Mouse (Mus musculus): ENCODE data around the gene Mob4.

The Mob4 gene

DNA sequence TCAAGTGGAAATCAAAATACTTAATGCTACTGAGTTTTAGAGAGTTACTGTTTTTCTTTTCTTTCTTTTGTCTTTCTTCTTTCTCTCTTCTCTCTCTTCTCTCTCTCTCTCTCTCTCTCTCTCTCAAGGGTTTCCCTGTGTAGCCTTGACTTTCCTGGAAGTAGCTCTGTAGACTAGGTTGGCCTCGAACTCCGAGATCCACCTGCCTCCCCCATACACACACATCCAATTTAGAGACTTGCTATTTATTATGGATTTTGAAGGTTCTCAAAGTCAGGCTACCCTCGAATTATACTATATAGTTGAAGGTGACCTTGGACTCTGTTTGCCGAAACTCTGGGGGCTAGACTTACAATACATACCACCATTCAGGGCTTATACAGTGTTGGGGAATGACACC, 1.3 kb downstream of the Mob4 start:
- no peak for DNase-seq (ENCODE audit: low read depth)

DNA sequence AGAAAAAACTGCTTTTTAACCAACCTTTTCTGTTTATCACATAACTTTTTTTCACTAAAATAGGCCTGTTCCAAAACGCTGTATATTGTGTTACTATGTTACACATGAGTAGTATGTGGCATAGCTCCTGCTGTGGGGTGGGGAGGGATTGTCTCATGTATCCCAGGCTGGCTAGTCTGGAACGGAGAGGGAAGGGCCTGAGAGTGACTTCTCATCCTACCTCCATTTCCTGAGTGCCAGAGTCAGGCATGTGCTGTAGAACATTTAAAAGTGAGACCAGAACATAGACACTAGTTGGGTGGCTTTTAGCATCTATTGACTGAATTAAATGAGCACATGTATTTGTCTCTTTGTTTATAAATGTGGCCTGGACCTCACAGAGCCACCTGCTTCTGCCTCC, 2.1 kb downstream of the Mob4 start:
- no peak for DNase-seq (ENCODE audit: low read depth)

DNA sequence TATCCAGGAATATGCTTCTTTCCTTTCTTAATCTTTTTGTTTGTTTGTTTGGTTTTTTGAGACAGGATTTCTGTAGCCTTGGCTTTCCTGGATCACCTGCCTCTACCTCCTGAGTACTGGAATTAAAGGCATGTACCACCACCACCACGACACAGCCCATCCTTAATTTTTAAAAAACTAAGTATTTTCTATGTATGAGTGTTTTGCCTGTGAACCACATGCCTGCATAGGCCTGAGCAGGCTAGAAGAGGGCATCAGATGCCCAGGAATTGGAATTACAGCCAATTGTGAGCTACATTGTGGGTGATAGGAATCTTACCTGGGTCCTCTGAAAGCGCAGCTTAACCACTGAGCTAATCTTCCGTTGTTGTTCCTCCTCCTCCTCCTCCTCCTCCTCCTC, 3.3 kb downstream of the Mob4 start:
- no peak for DNase-seq (ENCODE audit: low read depth)

DNA sequence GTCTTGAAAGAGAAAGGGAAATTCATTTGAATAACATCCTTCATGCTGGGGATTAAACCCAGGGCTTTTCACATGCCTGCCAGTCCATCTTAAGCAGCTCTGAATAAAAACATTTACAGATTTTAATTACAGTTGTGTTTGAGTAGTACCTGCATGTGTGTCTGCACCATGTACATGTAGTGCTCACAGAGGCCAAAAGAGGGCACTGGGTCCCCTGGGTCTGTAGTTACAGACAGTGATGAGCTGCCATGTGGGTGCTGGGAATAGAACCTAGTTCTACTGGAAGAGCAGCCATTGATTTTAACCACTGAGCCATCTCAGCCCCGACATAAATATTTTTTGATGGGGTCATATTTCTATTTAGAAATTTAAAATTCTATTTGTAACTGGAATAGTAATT, 4.8 kb downstream of the Mob4 start:
- no peak for DNase-seq (ENCODE audit: low read depth)

DNA sequence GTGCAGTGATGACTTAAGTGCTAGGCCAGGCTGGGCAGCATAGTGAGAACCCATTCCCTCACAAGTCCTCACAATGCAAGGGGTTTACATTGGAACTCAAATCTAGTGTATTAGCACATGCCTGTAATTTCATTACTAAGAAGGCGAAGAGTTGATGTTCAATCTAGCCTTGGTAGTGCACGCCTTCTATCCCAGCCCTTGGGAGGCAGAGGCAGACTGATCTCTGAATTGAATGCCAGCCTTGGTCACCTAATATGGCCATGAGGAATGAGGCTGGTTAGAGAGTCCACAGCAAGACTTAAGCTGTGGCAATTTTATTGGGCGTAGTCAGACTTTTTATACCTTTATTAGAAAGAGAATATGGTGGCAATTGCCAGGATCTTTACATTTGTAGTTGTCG, 13.3 kb downstream of the Mob4 start:
- DNase-seq (ENCODE audit: low read depth): no peak

DNA sequence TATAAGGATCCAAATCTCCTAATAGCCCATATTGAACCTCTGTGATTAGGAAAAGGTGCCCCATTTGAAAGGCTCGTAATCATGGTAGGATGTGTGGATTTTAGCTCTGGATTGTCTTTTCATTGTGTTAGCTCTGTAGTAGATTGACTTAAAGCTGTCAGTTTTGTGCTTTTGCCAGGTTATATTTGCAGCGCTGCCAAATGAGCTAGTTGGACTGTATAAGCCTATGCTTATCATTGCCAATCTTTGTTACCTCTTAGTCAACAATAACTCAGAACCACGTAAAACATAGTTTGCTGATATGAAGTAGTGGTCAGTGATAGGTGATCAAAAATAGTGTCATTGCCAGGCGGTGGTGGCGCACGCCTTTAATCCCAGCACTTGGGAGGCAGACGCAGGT, 14.5 kb downstream of the Mob4 start:
- no peak for DNase-seq (ENCODE audit: low read depth)

DNA sequence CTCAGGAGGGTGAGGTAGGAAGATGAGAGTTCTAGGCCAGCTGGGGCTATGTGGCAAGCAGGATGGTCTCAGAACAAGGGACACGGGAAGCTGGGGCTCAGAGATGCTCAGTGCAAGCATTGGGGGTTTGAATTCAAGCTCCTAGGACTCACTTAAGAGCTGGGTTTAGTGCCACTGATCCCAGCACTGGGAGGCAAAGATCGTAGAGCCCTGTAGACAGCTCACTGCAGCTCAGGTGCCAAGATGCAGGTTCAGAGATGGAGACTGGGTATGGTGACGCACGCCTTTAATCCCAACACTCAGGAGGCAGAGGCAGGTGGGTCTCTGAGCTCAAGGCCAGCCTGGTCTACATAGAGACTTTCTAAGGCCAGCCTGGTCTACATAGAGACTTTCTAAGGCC, 26.3 kb downstream of the Mob4 start:
- DNase-seq (ENCODE audit: low read depth): no peak

DNA sequence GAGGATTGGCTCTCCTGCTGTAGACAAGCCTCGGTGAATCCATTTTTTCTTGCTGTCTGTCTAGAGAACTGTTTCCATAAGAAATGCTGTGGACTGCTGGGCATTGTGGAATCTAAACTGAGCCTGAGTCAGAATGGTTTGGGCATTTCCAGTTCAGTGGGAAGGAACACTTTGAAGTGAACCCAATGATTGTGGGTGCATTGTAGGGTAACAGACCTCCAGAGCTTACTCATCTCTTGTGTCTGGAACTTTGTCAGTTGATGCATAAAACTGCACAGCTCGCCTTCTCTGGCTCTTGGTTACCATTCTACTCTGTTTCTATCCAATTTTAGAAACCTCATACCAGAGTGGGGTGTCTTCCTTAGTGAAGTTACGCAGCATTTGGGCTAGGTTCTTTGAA, 27.2 kb downstream of the Mob4 start:
- DNase-seq (ENCODE audit: low read depth): no peak

DNA sequence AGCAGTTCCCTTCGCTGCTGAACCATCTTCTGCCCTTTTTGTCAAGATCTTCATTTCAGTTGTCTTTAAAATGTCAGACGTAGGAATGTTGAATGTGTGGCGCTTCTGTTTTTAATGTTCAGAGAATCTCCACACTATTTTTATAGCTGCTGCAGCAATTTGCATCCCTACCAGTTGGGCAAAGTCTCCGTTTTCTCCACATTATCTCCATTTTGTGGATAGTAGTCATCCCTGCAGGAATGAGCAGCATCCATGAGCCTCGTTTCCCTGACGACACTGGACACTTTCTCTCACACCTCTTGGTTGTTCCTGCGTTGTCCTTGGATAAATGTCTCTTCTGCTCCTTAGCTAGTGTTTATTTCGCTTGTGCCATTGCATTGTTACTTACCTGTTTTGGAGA, 27.8 kb downstream of the Mob4 start:
- DNase-seq (ENCODE audit: low read depth): no peak

DNA sequence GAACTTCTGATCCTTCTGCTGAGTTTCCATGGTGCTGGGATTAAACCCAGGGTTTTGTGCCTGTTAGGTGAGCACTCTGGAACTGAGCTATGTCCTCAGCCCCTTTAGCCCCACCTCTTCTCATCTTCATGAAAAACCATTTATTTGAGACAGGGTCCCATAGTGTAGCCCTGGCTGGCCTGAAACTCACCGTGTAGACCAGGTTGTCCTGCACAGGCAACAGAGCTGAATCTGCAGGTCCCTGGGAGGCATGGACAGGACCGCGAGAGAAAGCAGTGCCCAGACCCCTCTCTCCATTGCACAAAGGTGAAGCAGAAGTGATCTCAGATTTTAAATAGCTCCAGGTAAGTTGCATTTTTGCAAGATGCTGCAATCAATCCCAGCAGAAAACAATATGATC, 29.2 kb downstream of the Mob4 start:
- no peak for DNase-seq (ENCODE audit: low read depth)

DNA sequence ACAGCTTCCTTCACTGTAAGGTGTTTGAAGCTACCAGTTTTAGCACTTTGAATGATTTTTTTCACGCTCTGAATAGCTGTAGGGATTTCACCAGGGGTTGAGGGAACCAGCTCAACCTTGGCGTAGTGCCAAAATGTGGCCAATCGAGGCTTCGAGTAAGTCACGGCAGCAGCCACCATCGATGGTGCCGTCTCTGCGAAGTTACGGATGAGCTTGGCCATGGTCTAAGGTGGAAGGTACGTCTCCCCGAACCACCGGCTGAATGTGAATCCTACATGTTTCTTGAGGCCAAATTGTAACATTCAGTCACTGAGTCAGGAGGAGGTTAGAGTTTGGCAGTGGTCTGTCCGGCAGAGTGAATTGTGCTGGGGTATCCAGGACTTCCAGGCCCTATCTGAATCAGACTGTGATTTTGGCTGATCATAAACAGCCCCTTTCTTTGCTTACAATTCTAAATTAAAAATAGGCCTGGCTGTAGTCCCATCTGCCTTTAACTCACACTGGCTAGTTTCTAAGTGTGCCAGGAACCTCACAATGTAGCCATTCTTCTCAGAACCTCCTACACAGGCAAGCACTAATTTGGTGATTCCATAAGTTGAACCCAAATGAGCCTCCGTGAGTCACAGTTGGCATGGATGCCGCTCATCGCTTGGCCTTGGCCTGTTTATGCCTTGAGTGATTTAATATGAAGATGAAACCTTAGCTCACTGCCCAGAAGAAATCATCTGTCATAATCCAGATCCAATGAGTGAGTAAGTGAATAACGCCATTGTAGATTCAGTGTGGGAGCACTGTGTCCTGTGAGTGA, 30.0 kb downstream of the Mob4 start:
- no peak for DNase-seq (ENCODE audit: low read depth)

DNA sequence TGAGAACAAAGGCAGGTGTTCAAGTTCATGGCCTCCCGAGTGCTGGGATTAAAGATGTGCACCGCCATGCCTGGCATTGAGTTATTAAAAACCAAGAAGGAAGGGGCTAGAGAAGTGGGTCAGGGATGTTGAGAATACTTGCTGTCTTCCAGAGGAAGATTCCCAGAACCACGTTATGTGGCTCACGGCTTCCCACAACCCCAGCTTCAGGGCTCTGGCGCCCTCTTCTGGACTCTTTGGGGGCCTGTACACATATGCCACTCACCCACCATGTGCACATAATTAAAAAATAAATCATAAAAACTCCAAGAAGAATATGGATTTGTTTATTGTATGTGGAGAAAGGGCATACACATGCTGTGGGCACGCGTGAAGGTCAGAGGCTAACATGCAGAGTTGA, 30.9 kb downstream of the Mob4 start:
- DNase-seq (ENCODE audit: low read depth): peak; percentile 14

DNA sequence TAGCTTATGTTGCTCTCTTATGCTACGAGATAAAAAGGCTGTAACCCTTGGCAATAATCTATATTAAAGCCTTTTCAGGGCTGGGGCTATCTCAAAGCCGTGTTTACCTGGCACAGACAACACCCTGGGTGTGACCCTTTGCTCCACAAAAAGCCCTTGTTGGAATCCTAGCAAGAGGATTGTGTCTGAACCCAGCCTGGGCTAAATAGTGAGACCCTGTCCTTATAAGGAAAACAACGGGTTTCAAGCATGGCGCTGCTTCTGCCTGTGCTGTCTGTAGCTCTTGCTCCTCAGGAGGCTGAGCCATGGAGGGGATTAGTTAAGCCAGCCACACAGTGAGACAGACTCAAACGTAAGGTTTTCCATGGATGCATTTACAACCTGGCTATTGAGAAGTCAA, 31.8 kb downstream of the Mob4 start:
- DNase-seq (ENCODE audit: low read depth): no peak

DNA sequence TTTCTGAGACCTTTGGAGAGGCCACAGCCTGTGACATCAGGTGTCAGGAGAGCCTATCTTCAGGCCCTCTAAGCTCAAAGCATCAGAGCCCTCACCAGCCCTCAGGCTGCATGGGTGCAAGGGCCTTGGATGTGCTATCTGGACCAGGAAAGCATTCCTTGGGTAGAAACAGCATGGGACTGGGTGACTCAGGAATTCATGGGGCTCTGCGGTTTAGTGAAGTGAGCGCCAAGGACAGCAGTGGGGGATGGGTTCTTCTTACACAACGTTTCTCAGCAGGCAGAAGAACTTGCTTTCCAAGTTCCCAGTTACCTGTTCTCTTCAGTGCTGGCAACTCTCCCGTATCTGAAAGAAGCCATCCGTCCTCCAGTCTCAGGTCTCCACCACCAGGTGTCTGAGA, 33.0 kb downstream of the Mob4 start:
- DNase-seq (ENCODE audit: low read depth): no peak

DNA sequence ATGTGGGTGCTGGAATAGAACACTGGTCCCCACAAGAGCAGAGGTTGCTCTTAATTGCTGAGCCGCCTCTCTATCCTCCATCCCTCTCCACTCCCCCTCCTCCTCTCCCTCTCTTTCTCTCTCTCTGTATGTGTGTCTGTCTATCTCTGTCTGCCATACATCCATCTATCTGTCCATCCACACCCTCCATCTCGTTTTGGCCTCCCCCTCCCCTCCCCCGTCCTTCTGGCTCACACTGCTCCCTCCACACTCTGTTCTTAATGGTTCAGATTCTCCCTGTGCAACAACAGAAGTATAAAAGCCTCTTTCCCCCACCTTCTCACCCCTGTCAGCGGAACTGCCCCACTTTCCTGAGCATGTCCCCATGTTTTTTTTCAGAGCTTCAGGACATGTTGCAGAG, 36.5 kb downstream of the Mob4 start:
- no peak for DNase-seq (ENCODE audit: low read depth)

DNA sequence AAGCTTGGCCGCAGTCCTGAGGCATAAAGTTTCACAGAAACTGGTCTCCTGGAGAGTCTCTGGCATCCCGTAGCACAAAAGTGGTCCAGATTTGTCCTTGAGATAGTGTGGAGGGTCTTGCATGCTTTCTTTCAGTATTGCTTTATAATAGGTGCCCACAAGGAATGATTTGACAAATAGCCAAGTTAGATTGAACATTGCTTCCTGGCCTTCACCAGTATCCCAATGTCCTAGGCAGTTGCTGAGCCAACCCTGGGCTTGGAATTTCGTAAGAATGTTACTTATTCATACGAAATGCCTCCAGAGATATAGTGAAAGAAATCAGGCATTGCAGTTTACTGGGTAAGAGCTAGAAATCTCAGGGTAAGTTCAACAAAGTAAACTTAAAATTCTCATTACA, 37.6 kb downstream of the Mob4 start:
- no peak for DNase-seq (ENCODE audit: low read depth)

DNA sequence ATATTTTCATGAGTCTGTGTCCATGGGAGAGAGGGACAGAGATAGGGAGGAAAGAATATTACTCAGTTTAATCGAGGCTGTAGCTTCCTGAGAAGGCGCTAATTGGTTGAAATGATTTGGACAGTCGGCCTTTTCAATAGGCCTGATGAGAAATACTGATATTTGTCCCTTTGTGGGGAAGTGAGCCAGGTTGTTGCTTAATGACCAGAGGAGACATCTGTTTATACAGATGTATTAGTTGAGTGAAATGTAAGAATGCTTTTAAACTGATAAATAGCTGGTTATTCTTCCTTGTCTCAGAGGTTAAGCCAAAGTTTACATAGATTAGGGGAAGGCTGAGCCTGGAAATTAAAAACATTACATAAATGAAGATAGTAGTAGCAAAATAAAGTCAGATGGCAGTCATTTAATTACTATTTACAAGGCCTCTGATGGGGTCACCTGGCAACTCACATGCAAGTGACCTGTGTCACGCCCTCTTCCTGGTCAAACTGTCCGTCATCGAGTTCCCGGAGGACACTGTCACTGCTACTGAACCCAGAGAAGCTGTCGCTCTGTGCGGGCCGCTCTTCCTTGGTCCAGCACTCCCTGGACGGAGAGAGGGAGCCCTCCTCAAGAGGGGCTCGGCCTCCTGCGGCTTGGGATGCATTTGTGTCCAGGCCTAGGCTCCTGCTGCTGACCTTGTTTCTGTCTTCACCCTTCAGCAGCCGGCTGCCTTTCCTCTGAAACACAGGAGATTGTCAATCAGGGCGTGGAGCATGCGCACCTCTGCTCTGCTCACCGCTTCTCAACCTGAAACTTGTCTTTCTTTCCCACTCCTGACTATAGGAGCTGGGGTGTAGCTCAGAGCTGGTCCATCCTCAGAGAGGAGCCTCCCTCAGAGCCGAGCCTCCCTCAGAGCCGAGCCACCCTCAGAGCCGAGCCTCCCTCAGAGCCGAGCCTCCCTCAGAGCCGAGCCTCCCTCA, 40.6 kb downstream of the Mob4 start:
- DNase-seq (ENCODE audit: low read depth): no peak

DNA sequence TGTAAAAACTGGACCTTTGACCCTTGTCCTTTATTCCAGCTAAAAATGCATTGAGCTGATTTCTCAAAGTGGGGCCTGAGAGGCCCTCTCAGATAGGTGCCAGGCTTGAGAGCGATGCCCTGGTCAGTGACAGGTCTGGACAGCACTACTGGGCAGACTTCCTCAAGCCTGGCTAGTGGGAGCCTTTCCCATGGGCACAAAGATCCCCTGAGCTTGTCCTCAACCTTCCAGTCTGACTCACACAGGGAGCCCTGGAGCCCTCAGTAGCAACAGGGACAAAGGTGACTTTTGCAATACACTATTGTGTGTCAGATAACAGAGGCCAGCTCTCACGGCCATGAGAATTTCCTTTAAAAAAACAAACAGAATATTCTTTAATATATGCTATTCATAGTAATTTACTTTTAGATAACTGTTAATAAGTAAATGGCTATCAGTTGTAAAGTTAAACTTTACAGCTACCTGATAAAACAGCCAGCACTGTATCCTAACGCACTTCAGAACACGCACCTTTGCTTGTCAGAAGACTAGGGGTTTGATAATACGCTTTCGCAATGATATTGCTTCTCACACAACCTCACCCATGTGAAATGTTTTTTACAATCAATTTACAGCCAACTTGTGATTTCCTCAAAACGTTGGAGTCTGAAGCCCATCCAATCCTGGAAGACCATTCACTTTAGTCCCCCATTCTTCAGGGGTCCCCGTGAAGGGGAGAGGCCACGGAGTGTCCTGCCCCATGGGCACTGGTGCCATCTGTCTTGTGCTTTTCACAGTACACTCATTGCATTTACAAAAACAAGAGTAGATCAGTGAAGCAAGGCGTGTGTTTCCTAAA, 42.9 kb downstream of the Mob4 start:
- no peak for DNase-seq (ENCODE audit: low read depth)

DNA sequence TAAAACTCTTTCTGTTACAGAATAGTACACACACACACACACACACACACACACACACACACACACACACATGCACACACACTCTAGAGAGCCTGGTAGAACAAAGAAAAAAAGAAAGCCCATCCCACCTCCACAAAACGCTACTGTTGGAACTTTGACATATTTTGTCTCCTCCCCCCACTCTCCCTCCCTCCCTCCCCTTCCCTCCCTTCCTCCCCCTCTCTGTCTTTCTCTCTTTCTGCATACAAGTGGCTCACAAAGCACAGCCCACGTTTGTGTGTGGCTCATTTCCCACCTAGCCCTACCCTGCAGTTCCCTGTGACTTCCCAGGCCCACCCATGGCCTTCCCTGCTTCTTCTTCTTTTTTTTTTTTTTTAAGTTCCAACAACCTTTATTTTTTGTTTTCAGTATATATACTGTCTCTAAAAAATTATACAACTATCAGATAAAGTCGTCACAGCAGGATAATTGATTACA, 43.6 kb downstream of the Mob4 start:
- DNase-seq (ENCODE audit: low read depth): no peak

DNA sequence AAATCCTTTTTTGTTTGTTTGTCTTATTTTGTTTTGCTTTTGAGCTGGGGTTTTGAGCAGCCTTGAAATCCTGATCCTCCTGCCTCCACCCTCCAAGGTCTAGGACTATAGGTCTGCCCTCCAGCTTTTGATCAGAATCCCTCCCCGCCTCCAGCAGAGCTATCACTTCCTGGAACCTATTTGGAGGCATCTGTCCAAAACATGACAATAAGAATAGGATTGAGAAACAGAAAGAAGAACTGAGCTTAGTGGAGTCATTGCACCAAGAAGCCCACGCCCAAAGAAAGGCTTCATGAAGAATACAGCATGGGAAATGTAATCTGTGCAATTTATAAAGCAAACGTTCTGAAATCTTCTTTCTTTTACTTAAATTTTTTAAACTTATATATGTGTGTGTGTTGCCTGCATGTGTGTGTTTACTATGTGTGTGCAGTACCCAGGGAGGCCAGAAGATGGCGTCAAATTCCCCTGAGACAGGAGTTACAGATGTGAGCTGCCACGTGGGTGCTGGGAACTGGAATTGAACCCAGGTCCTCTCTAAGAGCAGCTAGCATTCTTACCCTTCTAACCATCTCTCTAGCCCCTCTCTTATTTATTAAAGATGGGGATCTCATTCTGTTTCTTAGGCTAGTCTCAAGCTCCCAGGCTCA, 49.0 kb downstream of the Mob4 start:
- no peak for DNase-seq (ENCODE audit: low read depth)

DNA sequence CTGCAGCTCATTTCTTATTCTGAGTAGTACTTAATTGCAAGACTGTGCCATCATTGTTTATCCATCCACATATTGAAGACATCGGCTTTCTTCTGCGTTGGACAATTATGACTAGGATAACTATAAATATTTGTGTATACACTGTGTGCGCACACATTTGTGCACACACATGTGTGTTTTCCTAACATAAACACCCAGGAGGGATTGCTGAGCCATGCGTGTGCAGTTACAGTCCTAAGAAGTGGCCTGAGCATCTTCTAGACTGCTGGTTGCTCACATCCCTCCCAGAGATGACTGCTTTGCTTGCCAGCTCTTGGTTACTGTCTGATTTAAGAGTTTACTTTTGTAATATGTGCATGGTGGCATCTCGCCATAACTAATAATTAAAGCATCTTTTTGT, 51.4 kb downstream of the Mob4 start:
- DNase-seq (ENCODE audit: low read depth): no peak

DNA sequence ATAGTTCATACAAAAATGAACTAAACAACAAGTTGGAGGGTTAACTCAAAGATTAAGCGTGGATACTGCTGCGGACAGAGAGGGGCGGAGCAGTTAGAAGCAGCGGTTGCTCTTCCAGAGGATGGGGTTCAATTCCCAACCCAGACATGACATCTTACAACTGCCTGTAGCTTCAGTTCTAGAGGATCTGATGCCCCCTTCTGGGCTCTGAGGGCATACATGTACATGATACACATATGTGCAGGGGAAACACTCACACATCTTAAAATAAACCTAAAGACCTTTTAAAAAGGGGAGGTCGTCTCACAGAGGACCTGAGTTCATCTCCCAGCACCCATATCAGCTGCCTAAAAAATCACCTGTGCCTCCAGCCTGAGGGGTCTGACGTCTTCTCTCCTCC, 54.7 kb downstream of the Mob4 start:
- no peak for DNase-seq (ENCODE audit: low read depth)
